Mouse (Mus musculus): Measurements from ENCODE around the gene Mcrs1.
A peak's percentile ranks its signal among the peaks of the same experiment; 100 is the strongest.
"Not testable (repeated sequence)": the region's sequence is repeated elsewhere in the genome, so short reads cannot be mapped to it uniquely, and the experiment has no call there.

Mcrs1 gene

DNA sequence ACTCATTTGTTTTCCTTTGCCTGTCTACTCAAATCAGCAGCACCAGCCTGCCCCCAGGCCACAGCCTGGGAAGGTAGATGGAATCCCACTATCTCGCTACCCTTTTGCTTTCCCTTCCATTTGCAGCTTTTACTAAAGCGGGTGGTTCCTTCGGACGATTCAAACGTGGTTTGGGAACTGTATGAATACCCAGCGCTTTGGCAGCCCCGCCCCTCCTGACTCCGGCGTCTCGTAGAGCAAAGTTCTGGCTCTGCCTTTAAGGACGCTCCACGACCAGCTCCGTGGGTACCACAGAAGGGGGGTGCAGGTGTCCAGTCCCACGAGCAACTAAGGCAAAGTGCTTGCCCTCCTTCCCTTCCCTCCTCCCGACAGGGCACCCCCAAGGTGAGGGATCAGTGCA is 650 bp downstream of the Mcrs1 start:
- peak; percentile 20 to 21 for DNase-seq (ENCODE audit: low spot score in 2 of 2)

DNA sequence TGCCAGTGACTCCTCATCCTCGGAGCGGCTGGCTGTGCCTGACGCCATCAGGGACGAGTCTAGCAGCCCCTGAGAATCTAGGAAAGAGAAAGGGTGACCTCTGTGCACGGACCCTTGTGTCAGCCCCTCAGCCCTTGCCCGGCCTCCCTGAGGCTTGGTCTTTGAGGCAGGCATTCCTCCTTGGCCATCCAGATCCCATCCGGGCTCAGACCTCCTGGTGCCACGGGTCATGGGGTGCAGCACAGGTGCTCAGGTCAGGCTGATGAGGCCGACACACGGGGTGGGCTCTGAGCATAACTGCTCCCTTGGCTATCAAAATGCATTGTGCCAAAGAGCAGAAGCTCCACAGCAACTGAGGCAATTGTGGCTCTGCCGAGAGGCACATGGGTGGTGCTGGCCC is 1.8 kb downstream of the Mcrs1 start:
- DNase-seq (ENCODE audit: low spot score in 2 of 2): no peak

DNA sequence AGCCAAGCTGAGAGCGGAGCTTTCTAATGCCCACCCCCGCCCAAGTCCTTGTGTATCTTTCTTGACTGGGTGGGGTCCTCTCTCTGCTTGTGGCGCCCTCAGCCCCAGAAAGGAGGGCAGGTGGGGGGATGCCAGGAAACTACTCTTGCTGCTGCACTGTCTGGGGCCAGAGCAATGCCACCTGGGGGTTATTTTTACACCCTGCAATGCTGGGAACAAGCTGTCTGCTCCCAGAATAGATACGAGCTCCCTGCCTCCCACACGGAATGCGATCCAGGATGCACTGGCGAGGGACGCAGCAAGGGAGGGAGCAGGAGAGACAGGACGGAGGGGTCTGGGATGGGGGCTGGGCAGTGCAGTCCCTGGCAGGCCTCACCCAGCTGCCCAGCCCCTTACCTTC is 2.8 kb downstream of the Mcrs1 start:
- no peak for DNase-seq (ENCODE audit: low spot score in 2 of 2)

DNA sequence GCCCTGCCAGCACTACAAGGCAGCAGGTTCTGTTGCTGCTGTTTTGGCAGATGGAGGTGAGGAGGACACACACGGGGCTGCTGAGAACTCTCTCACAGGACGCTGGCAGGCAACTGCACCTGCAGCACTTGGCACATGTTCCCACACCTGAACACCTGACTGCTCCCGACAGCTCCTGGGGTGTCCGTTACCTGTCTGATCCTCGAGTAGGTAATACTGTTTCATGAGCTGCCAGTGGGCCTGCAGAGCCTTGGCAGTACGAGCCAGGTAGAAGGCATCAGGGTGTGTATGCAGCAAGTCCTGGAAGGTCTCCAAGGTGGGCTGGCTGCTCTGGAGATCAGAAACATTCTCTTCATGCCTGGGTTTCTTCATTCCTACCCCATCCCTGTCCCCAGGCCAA is 5.0 kb downstream of the Mcrs1 start:
- not testable (repeated sequence) for DNase-seq (ENCODE audit: low spot score in 2 of 2)

DNA sequence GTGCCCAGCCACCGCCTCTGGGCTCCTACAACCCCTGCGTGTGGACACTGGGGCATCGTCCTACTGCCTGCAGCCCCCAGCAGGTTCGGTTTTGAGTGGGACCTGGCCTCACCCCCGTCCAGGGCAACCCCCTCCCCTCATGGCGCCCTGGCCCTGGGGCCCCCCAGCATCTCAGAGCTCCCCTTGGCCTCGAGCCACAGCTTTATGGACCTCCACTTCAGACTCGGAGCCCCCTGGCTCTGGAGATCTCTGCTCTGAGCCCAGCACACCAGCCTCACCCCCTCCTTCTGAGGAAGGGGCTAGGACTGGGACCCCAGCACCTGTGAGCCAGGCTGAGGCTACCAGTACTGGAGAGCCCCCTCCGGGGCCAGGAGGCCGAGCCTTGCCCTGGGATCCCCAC is 9.7 kb downstream of the Mcrs1 start:
- no peak for DNase-seq (ENCODE audit: low spot score in 2 of 2)

DNA sequence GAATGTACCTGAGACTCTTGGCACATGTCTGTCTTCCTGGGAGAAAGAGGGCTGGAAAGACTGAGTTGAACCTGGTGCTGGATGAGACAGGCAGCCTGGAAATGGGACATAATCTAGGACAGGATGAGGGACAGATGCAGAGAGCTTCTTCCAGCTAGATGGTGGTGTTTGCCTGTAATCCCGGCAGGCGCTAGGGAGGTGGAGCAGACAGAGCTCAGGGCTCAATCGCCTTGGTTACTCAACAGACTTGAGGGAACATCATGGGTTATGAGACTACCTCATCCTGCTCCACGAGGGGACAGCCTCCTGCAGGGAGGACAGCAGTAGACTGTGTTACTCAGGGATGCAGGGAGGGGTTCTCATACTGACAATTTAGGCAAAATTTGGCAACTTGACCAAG is 10.5 kb downstream of the Mcrs1 start:
- no peak for DNase-seq (ENCODE audit: low spot score in 2 of 2)

DNA sequence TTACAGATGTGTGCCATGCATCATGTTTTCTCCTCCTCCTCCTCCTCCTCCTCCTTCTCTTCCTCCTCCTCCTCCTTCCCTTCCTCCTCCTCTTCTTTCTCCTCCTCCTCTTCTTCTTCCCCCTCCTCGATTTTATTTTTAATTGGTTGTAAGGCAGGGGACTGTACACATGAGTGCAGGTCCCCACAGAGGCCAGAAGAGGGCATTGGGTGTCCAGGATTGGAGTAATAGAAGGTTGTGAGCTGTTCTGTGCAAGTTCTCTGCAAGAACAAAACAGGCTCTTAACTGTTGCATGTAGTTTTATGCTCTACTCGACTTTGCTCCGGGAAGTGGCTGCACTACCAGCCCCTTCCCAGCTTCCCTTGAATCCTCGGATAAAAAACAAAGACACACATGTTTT is 11.6 kb downstream of the Mcrs1 start:
- no peak for DNase-seq (ENCODE audit: low spot score in 2 of 2)

DNA sequence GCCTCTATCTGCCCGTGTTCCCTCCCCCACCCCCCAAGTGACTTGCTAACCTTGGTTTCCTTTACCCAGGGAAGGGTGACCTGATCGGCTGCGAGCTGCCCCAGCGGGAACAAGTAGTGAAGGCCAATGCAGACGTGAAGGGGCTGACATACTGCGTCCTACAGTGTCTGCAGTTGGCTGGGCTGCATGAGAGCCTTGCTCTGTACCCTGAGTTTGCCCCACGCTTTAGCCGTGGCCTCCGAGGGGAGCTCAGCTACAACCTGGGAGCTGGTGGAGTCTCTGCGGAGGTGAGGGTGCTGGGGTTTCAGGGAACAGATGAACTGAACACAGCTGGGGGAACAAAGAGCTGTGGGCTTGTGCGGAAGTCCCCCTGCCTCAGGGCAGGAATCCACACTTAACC is 13.8 kb downstream of the Mcrs1 start:
- no peak for DNase-seq (ENCODE audit: low spot score in 2 of 2)

DNA sequence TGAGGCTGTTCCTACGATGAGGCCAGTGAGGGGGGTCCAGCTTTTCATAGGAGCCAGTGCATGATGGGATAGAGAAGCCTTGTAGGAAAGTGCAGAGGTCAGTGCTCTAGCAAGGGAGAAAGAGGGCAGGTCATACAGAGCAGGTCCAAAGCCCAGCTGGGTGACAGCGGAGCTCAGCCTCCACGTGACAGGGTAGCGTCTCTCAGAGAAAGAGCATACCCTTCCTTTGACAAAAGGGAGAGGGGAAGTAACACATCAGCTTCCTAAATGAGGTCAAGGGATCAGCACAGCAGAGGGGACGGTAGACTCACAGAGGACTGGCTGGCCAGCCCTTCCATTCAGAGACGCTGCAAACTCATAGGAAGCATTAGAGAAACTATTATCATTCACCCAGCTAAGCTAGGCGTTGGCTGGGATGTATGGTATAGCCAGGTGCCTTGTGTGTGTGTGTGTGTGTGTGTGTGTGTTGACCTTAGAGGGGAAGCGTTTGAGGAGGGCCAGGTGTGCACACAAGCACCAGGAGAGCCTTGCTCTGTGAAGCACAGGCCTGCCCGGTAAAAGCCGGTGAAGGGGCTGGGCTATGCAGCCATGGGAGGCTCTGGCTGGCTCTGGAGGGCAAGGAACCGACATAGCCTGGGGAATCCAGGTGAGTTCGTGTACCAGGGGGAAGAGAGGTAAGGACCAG is 17.3 kb downstream of the Mcrs1 start:
- DNase-seq (ENCODE audit: low spot score in 2 of 2): no peak

DNA sequence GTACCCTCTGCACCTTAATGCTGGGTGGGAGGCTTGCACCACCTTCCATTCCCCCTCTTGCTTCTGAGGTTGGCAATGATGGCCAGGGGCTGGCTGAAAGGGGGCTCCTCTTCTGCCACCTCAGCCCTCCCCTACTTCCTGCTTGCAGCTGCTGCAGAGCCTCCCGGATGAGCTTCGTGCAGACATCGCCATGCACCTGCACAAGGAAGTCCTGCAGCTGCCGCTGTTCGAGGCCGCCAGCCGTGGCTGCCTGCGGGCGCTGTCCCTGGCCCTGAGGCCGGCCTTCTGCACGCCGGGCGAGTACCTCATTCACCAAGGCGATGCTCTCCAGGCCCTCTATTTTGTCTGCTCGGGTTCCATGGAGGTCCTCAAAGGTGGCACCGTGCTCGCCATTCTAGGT is 18.0 kb downstream of the Mcrs1 start:
- DNase-seq (ENCODE audit: low spot score in 2 of 2): no peak

DNA sequence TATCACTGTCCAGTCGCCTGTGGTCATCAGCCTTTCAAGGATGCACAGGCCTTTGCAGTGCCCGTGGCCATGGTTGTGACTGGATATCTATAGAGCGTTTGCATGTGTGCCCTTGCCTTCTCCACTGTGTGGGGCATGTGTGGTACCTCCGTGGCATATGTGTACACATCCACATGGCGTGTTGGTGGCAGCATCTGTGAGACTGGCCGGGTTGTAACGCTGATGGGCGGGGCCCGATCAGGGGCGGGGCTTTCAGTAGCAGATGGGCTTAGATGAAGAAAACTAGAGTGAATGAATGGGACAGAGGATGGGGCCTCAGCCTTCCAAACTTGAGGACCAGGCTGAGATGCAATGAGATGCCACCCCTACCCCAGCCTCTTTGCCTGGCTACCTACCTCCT is 19.8 kb downstream of the Mcrs1 start:
- DNase-seq (ENCODE audit: low spot score in 2 of 2): no peak

DNA sequence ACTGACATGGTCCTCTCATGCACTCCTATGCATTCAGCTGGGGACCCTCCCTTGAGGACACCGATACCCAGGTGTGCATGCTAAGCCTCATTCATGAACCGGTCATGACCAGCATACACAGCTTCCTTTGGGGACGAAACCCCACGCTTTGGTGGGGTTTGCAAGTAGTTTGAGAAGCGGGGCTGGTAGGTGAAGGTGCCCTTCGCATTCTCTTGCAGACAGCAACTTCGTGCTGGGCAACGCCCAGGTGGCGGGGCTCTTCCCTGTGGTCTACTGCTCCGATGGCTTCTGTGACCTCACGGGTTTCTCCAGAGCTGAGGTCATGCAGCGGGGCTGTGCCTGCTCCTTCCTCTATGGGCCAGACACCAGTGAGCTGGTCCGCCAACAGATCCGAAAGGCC is 25.7 kb downstream of the Mcrs1 start:
- DNase-seq (ENCODE audit: low spot score in 2 of 2): no peak

DNA sequence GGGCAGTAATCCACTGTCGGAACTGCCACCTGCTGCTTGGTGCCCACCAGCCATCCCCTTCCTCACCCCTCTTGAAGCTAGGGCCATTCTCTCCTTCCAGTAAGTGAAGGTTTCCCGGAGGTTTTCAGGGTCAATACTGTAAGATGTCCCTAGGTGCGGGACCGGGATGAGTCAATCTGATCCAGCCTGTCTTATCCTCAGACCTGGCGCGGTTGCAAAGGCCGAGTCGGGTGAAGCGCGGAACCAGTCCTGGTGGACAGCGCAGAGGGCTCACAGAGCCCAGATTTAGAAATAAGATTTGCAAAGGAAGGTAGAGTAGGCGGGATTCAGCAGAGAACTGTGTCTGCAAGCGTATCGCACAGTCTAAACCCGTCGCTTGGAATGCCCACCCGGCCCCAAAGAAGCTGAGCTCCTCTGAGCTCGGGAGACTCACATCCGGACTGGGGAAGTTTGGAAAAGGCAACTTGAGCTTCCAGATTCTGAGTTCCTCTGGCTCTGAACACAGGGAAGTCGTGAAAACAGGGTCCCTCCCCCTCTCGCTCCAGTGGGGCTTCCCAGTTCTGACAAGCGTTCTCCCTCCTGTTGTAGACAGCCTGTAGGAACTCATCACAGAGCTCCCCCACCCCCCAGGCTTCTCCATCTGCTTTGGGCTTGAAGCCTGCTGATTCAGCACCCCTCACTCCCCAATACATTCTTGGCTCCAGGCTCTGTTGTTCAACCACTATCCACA is 26.5 kb downstream of the Mcrs1 start:
- DNase-seq (ENCODE audit: low spot score in 2 of 2): no peak

DNA sequence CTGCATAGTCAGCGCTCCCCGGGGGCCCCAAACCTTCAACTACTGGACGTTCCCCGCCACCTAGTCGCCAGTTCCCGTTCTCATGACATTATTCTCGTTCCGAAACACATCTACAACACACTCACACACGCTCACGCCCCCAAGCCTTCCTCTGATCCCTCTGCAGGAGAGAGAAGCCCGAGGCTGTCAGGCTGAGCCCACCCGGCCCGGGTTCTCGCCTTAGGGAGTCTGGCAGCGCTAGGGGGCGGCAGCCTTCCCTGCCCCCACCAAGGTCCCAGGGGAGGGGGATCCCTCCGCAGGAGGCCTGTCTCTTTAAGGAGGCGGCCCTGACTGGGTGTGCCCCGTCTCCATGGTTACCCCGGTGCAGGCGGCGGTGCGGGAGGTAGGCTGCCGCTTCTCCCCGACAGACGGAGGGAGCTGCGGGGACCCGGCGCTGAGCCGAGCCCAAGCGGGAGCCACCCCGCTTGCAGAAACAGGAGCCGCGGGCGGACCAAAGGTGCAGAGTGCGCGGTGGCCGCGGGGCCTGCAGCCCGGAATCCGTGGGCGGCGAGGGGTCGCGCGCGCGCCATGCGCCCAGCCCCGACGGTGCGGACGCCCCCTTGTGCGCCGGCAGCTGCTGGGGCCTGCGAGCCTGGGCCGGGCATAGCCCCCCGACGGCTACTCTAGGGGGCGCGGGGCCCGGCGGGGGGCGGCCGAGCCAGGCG is 27.4 kb downstream of the Mcrs1 start, which contains the start of gene Kcnh3:
Gene Kcnh3, plus strand, starts transcription at position 654 of the 704 bp plus-strand sequence.
- peak in 1 of 2 experiments; percentile 45 for DNase-seq (ENCODE audit: low spot score in 2 of 2)

DNA sequence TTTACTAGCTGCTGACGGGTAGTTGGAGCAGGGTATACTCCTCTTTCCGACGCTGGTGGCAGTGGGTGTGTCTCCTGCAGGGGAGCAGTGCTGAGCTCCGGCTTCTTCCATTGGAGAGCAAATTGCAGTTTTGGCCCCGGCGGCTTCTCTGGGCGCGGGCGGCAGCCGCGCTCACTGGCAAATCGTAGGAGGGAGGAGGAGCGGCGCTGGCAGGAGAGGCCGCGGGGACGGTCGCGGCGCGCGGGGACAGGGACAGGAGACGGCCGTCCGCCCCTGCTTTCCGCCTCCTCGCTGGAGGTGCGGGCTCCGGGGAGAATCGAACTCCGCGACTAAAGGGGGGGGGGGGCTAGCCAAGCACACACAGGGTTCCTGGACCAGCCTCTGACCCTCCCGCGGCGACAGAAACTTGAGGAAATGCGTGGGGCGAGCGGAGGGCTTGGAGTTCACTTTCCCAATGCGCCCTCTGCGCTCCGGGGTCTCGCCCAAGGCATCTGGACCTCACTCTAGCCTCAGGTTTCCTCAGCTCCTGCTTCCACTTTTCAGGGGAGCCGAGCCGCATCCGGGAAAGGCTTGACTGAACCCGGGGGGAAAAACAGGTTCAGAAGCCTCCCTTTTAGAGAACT is 28.1 kb downstream of the Mcrs1 start:
- DNase-seq (ENCODE audit: low spot score in 2 of 2): no peak

DNA sequence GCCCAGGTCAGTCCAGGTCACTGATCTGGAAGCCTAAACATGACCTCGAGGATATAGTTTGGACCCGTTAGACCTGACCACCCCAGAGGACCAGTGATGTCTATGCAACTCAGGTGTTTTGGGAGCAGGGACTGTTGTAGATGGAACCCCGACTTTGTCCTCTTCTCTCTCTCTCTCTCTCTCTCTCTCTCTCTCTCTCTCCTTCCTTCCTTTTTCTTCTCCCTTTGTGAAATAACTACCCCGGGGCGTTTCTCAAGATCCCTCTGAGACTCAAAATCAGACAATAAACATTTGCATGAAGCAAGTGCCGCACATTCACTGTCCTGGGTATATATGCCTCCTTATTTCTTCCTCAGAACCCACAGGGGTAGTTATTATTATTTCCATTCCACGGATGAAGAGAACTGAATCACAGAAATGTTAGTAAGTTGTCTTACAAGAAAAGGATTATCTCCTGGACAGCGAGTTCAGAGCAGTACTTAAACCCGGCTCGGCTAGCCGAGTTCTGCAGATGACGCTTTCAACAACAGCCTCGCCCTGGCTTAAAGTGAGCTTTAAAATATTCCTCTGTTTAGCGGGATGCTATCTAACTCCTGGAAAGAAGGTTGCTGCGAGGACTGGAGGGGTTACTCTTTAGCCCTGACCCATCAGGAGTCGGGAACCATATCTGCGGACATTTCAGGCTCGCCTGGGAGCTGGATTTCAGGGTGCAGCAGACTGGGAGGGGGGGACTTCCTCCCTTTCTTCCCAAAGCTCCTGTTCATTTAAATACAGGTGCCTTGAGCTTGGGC is 28.8 kb downstream of the Mcrs1 start:
- DNase-seq (ENCODE audit: low spot score in 2 of 2): no peak

DNA sequence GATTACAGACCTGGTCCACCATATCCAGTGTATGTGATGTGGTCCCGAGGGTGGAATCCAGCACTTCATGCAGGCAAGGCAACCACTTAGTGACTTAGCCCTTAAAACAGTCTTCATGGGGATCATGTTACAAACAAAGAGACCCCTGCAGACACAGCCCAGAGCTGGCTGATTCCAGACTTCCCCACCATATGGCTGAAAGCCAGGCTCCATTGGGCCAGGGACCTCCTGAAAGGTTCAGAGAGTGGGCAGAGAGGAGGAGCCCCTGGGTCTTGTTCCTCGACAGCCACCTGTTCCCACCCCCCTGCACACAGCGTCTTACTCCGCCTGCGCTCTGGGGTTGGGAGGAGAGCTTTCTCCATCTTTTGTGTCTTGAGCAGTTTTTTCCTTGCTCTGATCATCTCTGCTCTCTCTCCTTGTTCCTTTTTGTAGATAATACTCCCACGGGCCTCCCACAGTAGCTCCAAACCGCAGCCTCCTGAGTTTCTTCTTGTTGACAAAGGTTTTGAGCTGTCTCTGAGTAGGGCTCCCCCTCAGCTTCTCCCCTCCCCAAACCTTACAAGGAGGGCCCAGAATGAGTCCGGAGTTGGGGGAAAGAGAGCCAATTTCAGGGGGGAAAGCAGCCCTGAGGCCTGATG is 30.3 kb downstream of the Mcrs1 start:
- DNase-seq (ENCODE audit: low spot score in 2 of 2): no peak

DNA sequence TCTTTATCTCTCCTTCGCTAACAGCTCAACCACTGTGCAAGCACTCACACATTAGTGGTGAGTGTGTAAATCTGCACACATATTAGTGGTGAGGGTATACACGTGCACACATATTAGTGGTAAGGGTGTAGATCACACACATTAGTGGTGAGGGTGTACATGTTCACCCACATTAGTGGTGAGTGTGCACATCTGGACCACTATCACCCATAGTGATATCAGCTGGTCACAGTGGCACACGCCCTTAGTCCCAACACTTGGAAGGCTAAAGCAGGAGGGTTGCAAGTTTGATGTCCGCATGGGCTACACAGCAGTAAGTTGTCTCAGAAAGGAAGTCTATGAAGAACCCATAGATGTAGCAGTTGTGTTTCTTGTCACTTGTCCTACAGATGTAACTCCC is 34.1 kb downstream of the Mcrs1 start:
- no peak for DNase-seq (ENCODE audit: low spot score in 2 of 2)

DNA sequence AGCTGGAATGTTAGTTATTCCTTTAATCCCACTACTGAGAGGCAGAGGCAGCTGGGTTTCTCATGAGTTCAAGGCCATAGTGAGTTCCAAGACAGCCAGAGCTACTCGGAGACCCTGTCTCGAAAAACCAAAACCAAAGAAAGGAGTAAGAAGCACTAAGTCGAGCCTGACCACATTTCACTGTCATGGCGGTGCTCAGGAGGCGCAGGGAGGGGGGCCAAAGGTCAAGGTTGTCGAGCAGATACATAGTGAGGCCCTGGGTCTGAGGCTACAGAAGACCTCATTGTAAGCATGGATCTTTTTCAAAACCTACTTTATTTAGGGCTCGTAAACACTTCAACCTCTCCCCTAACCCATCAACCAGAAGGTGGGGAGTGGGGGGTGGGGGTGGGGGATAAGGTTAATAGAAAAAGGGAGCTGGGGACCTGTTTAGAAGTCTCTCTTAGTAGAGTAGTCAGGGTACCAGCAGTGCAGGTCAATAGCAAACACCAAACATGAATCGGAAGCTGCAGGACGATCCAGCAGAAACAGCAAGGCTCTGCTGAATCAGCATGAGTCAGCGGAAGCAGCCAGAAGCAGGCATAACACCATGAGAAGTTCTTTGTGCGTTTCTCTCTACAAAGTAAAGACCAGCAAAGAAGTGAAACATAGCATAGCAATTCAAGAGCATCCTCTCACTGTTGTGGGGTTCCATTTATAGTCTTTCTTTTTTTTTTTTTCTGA is 35.9 kb downstream of the Mcrs1 start:
- DNase-seq (ENCODE audit: low spot score in 2 of 2): no peak

DNA sequence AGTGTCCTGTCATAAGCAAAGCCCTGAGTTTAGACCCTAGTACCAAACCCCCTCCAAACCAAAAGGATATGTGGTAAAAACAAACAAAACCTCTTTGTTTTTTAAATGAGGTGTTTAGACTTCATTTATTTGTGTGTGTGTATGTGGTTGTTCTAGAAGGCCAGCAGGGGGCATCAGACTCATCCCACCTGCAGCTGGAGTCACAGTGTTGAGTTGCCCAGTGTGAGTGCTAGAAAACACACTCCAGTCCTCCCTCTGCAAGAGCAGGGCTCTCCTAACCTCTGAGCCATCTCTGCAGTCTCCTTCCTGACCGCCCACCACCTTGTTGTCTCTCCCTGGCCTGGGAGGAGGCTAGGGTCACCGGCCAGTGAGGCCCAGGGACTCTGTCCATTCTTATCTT is 36.8 kb downstream of the Mcrs1 start:
- no peak for DNase-seq (ENCODE audit: low spot score in 2 of 2)

DNA sequence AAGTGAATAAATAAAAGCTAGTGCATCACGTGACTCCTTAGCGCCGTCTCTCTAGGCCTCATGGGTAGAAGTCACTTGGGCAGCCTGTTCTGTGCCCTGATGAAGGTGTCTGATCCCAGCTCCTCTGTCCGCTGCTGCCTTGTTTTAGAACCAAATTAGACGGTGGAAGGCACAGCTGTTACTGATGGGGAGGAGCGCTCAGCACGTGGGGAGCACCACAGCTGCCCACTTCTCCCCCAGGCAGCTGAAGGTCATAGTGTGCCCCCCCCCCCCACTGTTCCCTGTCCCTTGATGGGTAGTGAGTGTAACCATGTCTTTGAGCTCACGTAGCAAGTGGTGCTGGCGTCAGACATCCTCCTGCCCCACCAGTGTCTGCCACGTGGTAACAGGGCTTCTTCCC is 38.6 kb downstream of the Mcrs1 start:
- no peak for DNase-seq (ENCODE audit: low spot score in 2 of 2)
